Mouse (Mus musculus): Measurements from ENCODE around the gene Itgb2.
A peak's percentile ranks its signal among the peaks of the same experiment; 100 is the strongest.

The Itgb2 gene

DNA sequence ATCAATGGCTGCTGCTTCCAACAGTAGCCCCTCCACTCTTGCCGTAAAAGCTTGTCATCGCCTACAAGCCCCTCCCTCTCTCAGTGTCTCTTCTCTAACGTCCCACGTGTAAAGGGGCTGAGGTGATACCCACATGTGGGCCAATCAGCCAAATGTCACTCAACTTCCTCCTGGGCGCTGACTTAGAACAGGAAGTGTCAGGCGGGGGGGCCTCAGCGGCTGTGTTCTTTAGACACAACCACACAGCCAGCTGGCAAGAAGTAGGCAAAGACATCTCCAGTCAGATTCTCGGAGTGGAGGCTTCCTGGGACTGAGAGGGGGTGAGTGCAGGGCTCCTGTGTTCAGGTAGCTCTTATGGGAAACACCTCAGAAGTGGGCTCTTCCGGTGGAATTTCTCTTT is at the start of gene Itgb2:
Gene Itgb2, plus strand, starts transcription at position 113 of the 400 bp plus-strand sequence.
- DNase-seq (ENCODE audit: low spot score in 2 of 2) = no peak

DNA sequence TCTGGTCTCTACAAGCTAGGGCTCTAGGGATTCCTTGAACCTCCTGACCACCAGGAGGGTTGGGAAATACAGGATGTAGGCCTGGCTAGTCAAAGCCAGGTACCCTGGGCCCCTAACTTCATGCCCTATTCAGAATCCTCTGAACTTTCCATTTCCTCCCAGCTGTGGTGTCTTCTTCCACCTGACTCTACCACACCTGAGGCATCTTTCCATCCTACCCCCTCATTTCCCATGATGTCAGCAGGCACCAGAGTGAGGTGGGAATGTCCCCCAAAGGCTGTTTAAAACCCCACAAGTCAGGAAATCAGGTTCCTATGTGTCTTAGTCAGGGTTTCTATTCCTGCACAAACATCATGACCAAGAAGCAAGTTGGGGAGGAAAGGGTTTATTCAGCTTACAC is 48.2 kb upstream of the Itgb2 start:
- no peak for DNase-seq (ENCODE audit: low spot score in 2 of 2)

DNA sequence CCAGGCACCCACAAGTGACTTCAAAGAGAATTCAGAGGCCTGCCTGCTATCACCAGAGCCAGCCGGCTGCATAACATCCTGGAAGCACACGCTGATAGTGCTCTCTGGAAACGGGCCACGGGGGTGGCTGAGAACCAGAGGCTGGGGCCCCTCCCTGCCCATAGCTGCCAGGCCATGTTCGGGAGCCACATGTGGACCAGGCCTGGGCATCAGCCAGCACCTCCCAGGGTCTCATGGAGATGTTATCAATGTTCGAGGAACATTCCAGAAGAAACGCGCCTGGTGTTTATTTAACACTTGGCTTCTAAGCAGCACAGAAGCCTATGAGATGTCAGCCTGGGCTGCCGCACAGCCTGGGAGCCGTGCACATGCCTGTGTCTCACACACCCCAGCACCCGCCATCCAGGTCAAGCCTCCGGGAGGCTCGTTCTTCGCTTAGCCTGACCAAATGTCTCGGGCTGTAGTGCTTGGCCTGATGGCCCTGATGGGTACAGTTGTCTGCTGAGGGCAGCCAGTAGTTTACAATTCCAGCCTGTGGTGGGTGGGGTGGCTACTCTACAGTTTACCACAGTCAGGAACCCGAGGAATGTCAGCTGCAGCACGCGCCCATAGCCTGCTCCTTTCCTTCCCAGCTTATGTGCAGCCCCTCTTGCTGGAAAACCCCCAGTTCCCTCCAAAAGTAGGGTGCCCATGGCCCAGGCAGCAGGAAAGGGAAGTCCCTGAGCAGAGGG is 45.7 kb upstream of the Itgb2 start:
- DNase-seq (ENCODE audit: low spot score in 2 of 2) = no peak

DNA sequence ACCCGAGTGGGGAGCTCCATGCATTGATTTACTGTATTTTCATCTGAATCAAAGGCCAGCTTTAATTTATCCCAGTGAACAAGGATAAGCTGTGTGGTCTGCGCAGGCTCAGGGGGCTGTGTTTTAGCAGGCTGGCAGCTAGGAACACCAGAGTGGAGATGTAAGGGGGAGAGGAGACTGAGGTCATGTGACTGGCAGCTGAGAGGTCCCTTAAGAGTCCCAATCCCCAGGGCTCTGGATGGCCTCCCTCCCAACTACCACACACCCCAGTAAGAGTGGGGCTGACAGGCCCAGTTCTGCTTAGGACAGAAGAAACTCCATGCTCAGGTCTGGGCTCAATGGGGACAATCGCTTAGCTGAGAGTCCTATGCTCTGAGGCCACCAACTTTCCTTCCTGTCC is 44.3 kb upstream of the Itgb2 start:
- DNase-seq (ENCODE audit: low spot score in 2 of 2) = no peak

DNA sequence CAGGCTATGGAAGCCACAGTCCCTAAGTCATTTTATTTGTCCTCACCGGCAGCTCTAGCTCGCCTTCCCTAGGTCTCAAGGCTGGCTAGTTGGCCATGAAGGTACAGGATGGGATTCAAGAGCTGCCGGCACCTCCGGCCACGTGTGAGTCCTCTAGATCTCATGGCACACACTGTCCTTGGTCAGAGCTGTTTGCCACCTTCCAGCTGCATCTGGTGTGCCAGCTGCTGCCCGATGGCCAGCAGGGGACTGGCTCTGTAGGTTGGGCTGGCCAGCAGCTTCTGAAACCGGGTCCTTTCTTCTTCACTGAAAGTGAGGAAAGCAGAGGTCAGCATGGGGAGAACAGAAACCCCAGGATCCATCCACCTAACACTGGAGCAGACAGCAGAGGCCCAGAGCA is 41.9 kb upstream of the Itgb2 start:
- no peak for DNase-seq (ENCODE audit: low spot score in 2 of 2)

DNA sequence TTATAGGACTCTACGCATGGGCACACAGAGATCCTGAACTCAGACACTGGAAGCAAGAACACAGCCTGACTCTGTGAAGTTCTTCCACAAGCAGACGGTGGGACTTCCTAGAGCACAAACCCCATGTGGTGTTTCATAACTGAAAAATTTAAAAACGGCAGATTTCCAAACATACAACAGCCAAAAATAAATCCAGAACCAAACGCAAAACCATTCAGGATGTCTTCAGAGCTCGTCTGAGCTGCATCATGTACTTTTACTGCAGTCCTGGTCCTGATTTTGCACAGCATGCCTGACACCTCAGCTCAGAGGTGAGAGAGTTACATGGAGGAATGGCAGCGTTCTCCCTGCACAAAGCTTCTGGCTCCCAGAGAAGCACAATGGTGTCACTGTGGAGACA is 38.5 kb upstream of the Itgb2 start:
- no peak for DNase-seq (ENCODE audit: low spot score in 2 of 2)

DNA sequence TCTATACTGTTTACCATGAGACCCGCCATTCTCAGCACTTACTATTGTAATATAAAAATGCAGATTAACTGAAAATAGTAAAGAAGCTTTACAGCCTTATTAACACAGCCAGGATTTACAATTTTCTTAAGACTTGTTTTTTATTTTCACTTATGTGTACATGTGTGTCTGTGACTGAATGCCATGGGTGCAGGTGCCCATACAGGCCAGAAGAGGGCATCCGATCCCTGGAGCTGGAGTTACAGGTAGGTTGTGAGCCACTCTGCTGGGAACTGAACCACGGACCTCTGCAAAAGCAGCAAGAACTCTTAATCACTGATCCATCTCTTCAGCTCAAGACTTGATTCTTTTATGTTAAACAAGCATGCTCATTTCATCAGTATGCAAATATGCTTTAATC is 37.2 kb upstream of the Itgb2 start:
- DNase-seq (ENCODE audit: low spot score in 2 of 2) = no peak

DNA sequence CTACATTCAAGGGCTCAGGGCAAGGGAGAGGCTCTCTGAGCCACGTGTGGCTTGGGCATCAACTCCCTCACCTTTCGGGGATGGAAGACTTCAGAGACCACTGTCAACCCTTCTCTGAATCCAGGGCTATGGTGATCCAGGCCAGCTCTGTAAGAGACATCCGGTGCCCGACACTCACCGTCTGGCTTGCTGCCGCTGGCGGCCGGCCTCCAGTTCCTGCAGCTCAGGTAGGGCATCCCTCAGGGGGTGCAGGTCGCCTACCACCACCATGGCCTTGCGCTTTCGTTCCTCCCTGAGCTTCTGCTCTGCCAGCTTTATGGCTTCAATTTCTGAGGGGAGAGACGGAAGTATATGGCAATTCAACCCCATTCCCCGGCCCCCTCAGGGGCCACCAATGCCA is 32.9 kb upstream of the Itgb2 start:
- no peak for DNase-seq (ENCODE audit: low spot score in 2 of 2)

DNA sequence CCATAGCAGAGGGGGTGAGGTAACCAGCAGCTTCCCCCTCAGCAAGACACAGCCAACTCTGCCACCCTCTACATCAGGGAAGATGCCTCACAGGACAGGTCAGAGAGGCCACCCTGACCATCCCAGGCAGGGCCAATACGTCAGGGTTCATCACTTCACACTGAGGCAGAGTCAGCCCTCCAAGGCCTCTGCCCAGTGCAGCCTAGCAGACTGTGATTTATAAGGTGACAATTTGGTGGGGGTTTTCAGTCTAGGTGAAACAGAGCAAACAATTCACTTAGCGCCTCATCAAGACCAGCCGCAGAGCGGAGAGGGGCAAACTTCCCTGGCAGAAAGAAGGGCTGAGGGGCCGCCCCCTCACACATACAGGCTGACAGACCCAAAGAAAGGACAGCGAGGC is 31.8 kb upstream of the Itgb2 start:
- no peak for DNase-seq (ENCODE audit: low spot score in 2 of 2)

DNA sequence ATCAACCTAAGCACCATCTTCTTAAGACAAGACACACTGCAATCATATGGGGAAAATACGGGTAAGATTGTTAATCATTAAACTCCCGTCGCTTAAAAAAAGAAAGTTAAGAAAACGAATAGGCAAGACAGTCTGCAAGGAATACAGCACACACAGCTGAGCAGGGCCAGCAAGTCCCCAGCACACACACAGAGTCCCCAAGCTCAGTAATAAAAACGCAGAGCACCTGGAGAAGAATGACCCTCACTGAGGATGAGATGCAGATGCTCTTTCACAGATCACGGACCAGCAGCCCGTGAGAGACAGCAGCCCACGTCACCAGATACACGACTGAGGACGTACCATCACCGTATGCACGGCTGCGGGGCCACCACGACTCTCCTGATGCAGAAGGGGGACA is 29.4 kb upstream of the Itgb2 start:
- DNase-seq (ENCODE audit: low spot score in 2 of 2) = no peak

DNA sequence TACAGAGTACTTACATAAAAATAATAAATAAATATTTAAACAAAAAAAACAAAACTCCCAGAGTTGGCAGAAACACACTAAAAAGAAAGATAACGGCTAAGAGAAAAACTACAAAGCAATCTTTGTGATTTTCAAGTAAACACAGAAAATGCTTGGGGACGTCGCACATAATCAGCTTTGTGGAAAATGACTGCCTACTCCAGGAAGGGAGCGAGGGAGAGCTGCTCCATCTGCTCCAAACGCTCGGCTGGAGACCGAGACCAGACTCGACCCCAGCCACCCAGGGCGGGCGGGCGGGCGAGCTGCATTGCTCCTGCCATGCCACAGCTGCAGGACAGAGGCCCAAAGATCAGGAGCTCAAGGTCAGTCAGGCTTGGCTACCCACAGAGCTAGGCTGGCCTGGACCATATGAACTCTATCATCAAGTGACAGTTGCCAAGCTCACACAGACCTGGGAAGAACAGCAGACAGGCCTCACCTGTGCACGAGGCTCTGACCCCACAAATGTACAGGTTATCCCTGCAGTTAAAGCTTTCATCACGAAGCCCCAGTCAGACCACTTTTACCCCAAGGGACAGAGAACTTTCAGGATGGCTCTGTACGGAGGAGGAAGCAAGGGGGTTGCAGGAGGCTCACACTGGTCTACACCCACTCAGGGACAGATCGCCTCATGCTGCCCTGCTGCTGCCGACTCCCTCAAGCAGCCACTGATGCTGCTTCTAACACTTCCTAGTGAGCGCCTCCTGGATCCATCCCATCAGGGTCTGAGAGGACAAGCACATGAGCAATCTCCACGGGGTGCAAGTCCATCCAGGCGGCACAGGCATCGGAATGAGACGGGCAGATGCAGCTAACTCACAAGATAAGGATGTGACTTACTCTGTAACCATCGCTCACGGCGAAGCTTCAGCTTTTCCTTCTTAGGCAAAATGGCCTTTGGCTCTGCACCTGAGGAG is 26.8 kb upstream of the Itgb2 start:
- DNase-seq (ENCODE audit: low spot score in 2 of 2) = no peak

DNA sequence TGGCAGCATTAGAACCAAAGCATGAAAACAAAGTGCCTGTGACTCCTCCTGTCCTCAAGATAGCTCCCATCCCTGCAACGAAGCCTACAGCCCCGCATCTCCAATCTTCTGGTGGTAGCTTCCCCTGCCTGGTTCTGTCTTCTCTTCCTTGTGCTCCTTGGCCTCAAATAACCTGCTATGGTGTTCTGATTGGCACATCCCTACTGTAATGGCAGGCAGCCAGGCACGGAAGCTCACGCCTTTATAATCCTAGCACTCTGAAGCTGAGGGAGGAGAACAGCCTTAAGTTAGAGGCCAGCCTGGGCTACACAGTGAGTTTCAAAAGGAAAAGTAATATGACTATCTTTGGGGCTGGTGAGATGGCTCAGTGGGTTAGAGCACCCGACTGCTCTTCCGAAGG is 25.9 kb upstream of the Itgb2 start:
- no peak for DNase-seq (ENCODE audit: low spot score in 2 of 2)

DNA sequence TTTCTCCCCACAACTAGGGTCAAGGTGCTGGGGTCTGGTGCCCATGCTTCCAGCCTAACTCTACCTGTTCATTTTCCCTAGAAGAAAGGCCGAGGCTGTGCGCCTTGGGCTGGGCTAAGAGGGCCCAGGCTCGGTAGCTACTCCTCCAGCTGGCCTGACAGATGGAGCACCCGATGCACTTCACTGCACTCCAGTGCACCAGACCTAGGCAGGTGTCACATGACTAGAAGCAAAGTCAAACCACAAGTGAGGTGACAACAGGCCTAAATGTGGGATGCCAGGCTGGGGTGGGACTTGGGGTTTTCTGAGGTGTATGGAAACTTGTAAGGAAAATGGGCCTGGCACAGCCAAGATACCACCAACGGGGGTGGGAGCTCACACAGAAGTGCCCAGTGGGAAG is 23.5 kb upstream of the Itgb2 start:
- no peak for DNase-seq (ENCODE audit: low spot score in 2 of 2)

DNA sequence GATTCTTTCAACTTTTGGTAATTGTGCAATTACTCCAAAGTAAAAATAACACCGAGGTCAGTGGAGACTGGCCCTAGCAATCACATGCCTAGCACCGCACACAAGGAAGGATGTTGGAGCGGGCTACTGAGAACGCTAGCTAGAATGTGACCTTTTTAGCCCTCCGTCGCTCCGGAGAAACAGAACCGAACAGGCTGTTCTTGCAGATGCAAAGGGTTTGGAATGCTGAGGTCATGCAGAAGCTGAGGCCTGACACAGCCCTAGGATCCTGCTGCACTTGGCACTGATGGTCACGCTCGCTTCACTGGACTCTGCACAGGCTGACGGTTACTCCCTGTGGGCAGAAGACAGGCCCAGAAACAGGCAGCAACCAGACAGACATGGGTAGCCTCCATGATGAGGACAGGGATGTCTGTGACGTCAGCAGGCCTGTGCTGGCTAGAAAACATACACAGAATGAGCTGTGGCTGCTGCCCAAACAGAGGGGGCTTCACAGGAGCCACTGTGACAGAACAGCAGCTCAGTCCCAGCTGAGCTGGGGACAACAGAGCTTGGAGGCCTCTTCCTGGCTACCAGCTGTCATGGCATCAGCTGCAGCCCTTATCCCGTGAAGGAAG is 23.0 kb upstream of the Itgb2 start:
- peak in 1 of 2 experiments; percentile 46 for DNase-seq (ENCODE audit: low spot score in 2 of 2)

DNA sequence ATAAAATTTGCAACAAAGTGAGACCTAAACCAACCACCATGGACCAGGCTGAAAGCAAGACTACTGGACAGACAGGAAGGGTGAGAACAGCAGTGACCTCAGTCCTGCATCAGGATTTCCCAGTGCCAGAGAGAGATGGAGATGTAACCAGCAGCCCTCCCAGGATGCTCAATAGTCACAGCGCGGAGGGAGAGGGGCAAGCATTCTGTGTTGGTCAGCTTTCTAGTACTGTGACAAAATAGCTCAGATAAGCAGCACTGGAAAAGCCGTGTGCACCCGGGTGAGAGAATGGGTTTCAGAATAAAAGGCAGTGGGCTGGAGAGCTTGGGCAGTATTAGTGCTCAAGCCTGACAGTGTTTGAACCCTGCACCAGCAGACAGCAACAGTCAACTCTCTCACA is 22.3 kb upstream of the Itgb2 start:
- DNase-seq (ENCODE audit: low spot score in 2 of 2) = no peak

DNA sequence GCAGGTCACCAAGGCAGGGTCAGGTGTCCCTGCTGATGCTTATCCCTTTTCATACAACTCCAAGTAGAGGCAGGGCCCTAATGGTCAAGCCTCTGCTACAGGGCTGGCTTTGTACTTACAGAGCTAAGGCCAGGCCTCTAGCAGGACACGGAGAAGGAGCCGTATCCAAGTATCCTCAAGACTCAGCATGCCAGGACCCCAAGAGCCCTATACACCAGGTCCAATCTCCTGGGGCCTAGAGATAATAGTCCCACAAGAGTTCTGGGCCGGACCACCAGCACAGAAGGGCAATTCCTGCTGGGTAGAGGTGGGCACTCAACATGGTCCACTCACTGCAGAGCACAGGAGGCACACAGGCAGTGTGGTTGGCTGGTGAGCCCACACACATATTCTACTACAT is 21.3 kb upstream of the Itgb2 start:
- DNase-seq (ENCODE audit: low spot score in 2 of 2) = no peak

DNA sequence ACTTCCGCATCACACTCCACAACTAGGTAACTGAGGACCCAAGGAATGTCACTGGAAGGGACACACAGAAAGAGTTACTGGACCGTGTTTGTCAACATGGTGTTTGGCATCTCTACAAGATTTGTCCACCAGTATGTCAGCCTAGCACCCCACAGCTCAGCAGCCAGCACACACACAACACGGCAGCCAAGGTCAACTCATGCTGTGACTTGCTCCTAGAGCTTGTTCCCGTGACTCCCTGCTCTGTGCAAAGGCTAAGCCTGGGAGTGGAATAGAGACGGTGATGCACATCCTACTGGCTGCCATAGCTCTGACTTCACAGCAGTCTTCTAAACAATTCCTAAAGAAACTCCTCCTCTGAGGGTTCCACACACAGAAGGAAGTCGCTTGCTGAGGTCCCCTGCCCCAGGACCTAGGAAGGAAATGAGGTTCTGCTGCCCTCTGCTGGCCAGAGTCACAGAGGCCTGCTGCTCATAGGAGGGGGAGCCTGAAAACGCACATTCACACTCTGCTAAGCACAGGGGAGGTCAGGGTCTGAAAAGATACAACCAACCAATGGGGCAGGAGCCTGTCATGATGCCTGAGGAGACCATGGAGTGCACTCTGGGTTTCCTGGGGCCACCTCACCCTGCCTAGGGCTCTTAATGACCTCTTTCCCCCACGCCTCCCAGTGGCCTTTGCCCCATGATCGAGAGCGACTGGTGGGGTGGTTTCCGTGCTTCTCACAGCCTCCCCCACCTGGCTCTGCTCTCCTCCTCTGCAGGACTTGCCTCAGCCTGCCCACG is 20.5 kb upstream of the Itgb2 start:
- DNase-seq (ENCODE audit: low spot score in 2 of 2) = peak; percentile 81 to 93

DNA sequence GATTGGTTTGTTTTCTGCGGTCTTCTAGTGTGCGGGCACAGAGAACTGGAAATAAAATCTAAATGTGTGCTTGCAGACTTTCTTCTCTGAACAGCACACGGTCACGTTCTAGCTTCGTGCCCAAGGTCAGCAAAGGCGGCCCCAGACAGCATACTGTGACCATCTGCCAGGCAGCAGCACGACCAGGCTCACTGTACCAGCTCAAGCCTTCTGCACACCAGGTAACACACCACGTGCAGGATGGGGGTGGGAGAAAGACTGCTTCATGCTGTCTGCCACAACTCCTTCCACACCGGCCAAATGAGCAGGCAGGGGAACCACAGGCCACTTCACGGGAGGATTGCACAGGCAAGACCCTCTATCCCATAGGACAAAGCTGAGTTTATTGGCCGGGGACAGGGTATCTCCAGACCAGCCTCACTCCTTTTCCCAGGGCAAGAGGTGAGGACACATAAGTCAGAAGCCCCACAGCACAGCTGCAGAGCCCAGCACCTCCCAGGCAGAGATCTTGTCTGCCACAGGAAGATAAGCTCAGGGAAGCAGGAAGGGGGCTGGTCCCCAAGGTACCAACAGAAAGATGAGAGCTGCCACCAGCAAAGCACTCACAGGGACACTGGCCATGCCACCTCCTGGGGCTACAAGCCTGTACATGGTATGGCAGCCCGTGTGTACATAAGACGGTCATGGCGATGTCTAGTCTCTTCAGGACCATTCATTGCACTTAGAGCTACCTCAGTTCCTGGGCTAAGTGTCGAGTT is 19.6 kb upstream of the Itgb2 start:
- DNase-seq (ENCODE audit: low spot score in 2 of 2) = peak in 1 of 2 experiments; percentile 26

DNA sequence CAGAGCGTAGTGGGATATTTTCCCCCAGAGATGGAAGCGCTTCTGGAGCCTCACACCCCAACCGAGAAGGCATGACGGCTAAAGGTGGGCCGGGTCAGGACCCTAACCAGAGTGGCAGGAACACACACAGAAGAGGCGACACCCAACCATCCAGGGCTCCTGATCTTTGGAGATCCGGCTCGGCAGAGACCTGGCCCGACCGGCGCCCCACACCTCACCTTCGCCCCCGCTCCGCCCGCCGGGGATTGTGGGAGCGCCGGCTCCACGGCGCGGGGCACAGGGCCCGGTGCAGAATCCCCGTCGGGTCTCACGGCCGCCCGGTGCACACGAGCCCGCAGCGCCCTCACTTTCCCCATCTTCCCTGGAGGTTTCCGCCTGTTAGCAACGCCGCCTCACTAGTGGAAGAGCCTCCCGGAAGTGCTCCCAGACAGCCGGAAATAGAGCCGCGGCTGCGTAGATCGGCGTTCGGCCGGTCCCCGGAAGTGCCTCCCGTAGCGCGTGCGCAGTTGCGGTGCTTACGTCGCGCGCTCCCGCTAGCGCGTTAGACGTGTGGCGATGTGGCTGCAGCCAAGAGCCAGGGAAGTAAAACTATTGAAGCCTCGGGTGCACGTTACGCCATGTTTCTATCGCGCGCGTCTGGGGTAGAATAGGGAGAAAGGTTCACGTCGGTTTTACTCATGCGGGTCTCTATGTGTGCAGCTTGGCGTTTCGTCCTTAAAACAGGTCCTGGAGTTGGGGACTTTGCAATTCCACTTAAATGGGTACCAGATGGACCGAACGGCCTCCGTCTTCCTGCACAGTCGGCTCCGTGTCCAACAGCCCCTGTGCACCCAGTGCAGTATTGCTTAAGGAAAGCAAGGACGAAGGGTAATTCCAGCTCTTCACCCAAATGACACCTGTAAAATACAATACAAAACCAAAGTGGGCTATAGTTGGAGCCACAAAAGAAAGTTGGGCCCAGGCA is 14.4 kb upstream of the Itgb2 start, which contains the start of gene Fam207a:
Gene Fam207a, minus strand, starts transcription at position 401 of the 964 bp plus-strand sequence.
- peak; percentile 83 to 90 for DNase-seq (ENCODE audit: low spot score in 2 of 2)

Measured in cerebellum, postnatal 4 days (tissue).